Comparison of ENCODE assay signal across 8 mouse cellular contexts in genomic region chr9:108852976-108853375, GRCm38 (mm10). TPM values are rescaled to one million over a fixed set of nuclear protein-coding genes. Genes with fewer than 3 reads are reported as not detected.
DNase-seq lines count a peak whose midpoint lies in the region; ATAC-seq and TF ChIP-seq lines count a peak whose summit lies in the region.

Gene Slc26a6 (plus strand): TSS chr9:108853283.

- no peaks in the 10 kb centered on the region for H3K9me3 ChIP-seq in midbrain, embryonic 12.5 days

- H3K4me1 ChIP-seq in cerebellum, adult 2 months (ENCODE audit: control insufficient read depth, insufficient read depth, low read length): peaks cover 9% of the 10 kb centered on the region
- peaks cover 18% of the 10 kb centered on the region for H3K4me1 ChIP-seq in midbrain, embryonic 12.5 days

- peak within 1 kb of the TSS; percentile 94 for H3K4me2 ChIP-seq in midbrain, embryonic 12.5 days (replicated peaks)

- TF ChIP-seq CTCF in cerebellum, adult 2 months (IDR thresholded peaks at IDR 0.05; ENCODE audit: borderline replicate concordance, insufficient read depth, low read depth, low read length): no peak
- TF ChIP-seq CTCF in brain, embryonic 14.5 days (IDR thresholded peaks at IDR 0.05; ENCODE audit: borderline replicate concordance, extremely low read depth, insufficient read depth, insufficient read length): no peak

- no peaks in the 10 kb centered on the region for H3K27me3 ChIP-seq in cerebellum, adult 2 months (ENCODE audit: control insufficient read depth, insufficient read depth, low read length)
- H3K27me3 ChIP-seq in midbrain, embryonic 12.5 days: 0 out of 2 replicates have a peak, but pooled peaks cover 3% of the 10 kb centered on the region

- 28% methylated on average over 3 of the region's 3 CpGs for WGBS in cerebellum, adult 2 months
- WGBS in midbrain, embryonic 12.5 days: 92% methylated on average over 3 of the region's 3 CpGs

- peak within 1 kb of the TSS; percentile 78 for H3K9ac ChIP-seq in midbrain, embryonic 12.5 days (replicated peaks)

- no peak for ATAC-seq in cerebellum, adult (ENCODE audit: insufficient number of reproducible peaks, low FRiP score, low TSS enrichment)
- ATAC-seq in midbrain, embryonic 12.5 days (ENCODE audit: low FRiP score, low read depth): no peak

- TF ChIP-seq POLR2A in cerebellum, adult 2 months (IDR thresholded peaks at IDR 0.05; ENCODE audit: borderline replicate concordance, insufficient read depth, low read length): no peak
- no peak for TF ChIP-seq POLR2A in brain, embryonic 14.5 days (IDR thresholded peaks at IDR 0.05; ENCODE audit: borderline replicate concordance, extremely low read depth, insufficient read depth, insufficient read length, poor library complexity, severe bottlenecking)

- peak within 1 kb of the TSS; percentile 80 for H3K4me3 ChIP-seq in cerebellum, adult 2 months (replicated peaks; ENCODE audit: insufficient read depth, low read depth, low read length)
- peak within 1 kb of the TSS; percentile 70 for H3K4me3 ChIP-seq in midbrain, embryonic 12.5 days

- H3K36me3 ChIP-seq in midbrain, embryonic 12.5 days: peaks cover 42% of the 10 kb centered on the region

- H3K27ac ChIP-seq in cerebellum, adult 2 months (ENCODE audit: insufficient read depth, low read length): peak within 1 kb of the TSS; percentile 44
- peak within 1 kb of the TSS; percentile 80 for H3K27ac ChIP-seq in midbrain, embryonic 12.5 days (replicated peaks)

- peak in 1 of 2 experiments; percentile 44 for DNase-seq in cerebellum, adult 2 months
- no peak for DNase-seq in brain, embryonic 14.5 days (ENCODE audit: low read depth)
- DNase-seq in heart, adult 9 months (ENCODE audit: low spot score in 2 of 2): peak; percentile 70
- no peak for DNase-seq in layer of hippocampus, postnatal 36 days
- DNase-seq in ovary, adult 18-20 months (ENCODE audit: low spot score): no peak
- DNase-seq in thymus, postnatal 14 days: no peak

RNA-seq across cellular contexts. Expression of gene Slc26a6, which starts in this region (rescaled TPM):
- 22.6 and 28.2 TPM in 2 replicates for polyA plus RNA-seq in cerebellum, adult 2 months (2012; rRNA removed)
- polyA plus RNA-seq in brain, embryonic 14.5 days (2012; rRNA removed): 22.4 and 23.1 TPM in 2 replicates
- total RNA-seq in layer of hippocampus, postnatal 36 days (2021): 10 to 100 TPM; 17.9 to 23.1 TPM
- 10.2 and 10.5 TPM in 2 replicates for polyA plus RNA-seq in midbrain, embryonic 12.5 days (2016; fragmentation: Nextera tagmentation; extraction: Ambion mirVana)

Comparison
In these comparisons a context has a peak if more than half of its experiments do, and no peak if none do; other contexts are left out.
1. DNase-seq: peak in heart, adult 9 months (2 of 2); none in brain, embryonic 14.5 days (single experiment), layer of hippocampus, postnatal 36 days (0 of 2), ovary, adult 18-20 months (single experiment) and thymus, postnatal 14 days (single experiment).